Mouse (Mus musculus): ENCODE measurements around the gene Nup62.

The Nup62 gene

GRCm38 (mm10) chr7:44848561-44849415 lies 32.9 kb downstream of the Nup62 start, which contains the start of the genes Akt1s1 and Tbc1d17:
TSS of gene Akt1s1 (plus strand) at chr7:44848991.
TSS of gene Tbc1d17 (minus strand) at chr7:44849079.
- peak; percentile 97 for DNase-seq (ENCODE audit: low read depth, low spot score)

GRCm38 (mm10) chr7:44849416-44850111 lies 33.7 kb downstream of the Nup62 start:
- no peak for DNase-seq (ENCODE audit: low read depth, low spot score)

GRCm38 (mm10) chr7:44850146-44850545 lies 34.3 kb downstream of the Nup62 start:
- DNase-seq (ENCODE audit: low read depth, low spot score) = no peak

GRCm38 (mm10) chr7:44850789-44851624 lies 35.1 kb downstream of the Nup62 start:
- DNase-seq (ENCODE audit: low read depth, low spot score) = no peak

- no peak for DNase-seq (ENCODE audit: low read depth, low spot score)
Observed at GRCm38 (mm10) chr7:44851625-44852234, 35.8 kb downstream of the Nup62 start.

- no peak for DNase-seq (ENCODE audit: low read depth, low spot score)
Observed at GRCm38 (mm10) chr7:44852259-44853027, 36.6 kb downstream of the Nup62 start.

- no peak for DNase-seq (ENCODE audit: low read depth, low spot score)
Observed at GRCm38 (mm10) chr7:44853065-44853464, 37.2 kb downstream of the Nup62 start.

GRCm38 (mm10) chr7:44853596-44854355 lies 37.9 kb downstream of the Nup62 start:
- DNase-seq (ENCODE audit: low read depth, low spot score) = no peak

GRCm38 (mm10) chr7:44854356-44855031 lies 38.6 kb downstream of the Nup62 start:
- DNase-seq (ENCODE audit: low read depth, low spot score) = no peak

- no peak for DNase-seq (ENCODE audit: low read depth, low spot score)
Observed at GRCm38 (mm10) chr7:44855036-44855435, 39.1 kb downstream of the Nup62 start.

GRCm38 (mm10) chr7:44856265-44856916 lies 40.5 kb downstream of the Nup62 start:
- no peak for DNase-seq (ENCODE audit: low read depth, low spot score)

- peak; percentile 75 for DNase-seq (ENCODE audit: low read depth, low spot score)
Observed at GRCm38 (mm10) chr7:44857042-44857552, 41.2 kb downstream of the Nup62 start, which contains the start of gene Pnkp. TSS of gene Pnkp (plus strand) at chr7:44857139.

GRCm38 (mm10) chr7:44857905-44858304 lies 42.0 kb downstream of the Nup62 start:
- no peak for DNase-seq (ENCODE audit: low read depth, low spot score)

- DNase-seq (ENCODE audit: low read depth, low spot score) = no peak
Observed at GRCm38 (mm10) chr7:44859896-44860295, 44.0 kb downstream of the Nup62 start.

- no peak for DNase-seq (ENCODE audit: low read depth, low spot score)
Observed at GRCm38 (mm10) chr7:44860576-44861428, 44.9 kb downstream of the Nup62 start.

GRCm38 (mm10) chr7:44861429-44861816 lies 45.5 kb downstream of the Nup62 start:
- DNase-seq (ENCODE audit: low read depth, low spot score) = no peak

- DNase-seq (ENCODE audit: low read depth, low spot score) = no peak
Observed at GRCm38 (mm10) chr7:44862434-44862833, 46.5 kb downstream of the Nup62 start.

- DNase-seq (ENCODE audit: low read depth, low spot score) = no peak
Observed at GRCm38 (mm10) chr7:44863210-44863609, 47.3 kb downstream of the Nup62 start.

Data from WW6 (cell line).